Mouse (Mus musculus) forebrain, embryonic 13.5 days (tissue): ENCODE measurements around the gene Slc16a10. TPM values are rescaled to one million over a fixed set of nuclear protein-coding genes. Genes with fewer than 3 reads are reported as not detected.

ENCODE experiments used
- ATAC-seq: fragments of 200-750 bp; cut with Nextera tagmentation; 2 replicates; pipeline ENCODE4 v1.8.0; 2017
- H3K27ac ChIP-seq: fragments of 300-500 bp; sonication (generic); 2 replicates; pipeline ENCODE4 v1.5.1; 2015; ENCODE audit warnings: inconsistent platforms, mild to moderate bottlenecking, moderate library complexity
- H3K27me3 ChIP-seq: fragments of 300-500 bp; sonication (generic); 2 replicates; pipeline ENCODE4 v1.6.1; 2015; ENCODE audit warnings: mild to moderate bottlenecking, inconsistent platforms
- H3K36me3 ChIP-seq: fragments of 300-500 bp; sonication (generic); 2 replicates; pipeline ENCODE4 v1.6.1; 2015; ENCODE audit warnings: mild to moderate bottlenecking, inconsistent platforms; ENCODE audit not compliant: poor library complexity, severe bottlenecking
- H3K4me1 ChIP-seq: fragments of 300-500 bp; sonication (generic); 2 replicates; pipeline ENCODE4 v1.6.1; 2015; ENCODE audit warnings: inconsistent platforms
- H3K4me2 ChIP-seq: fragments of 300-500 bp; sonication (generic); 2 replicates; pipeline ENCODE4 v1.6.1; 2015; ENCODE audit warnings: inconsistent platforms, mild to moderate bottlenecking, moderate library complexity
- H3K4me3 ChIP-seq: fragments of 300-500 bp; sonication (generic); 2 replicates; pipeline ENCODE4 v1.5.1; 2015; ENCODE audit warnings: mild to moderate bottlenecking, inconsistent platforms
- H3K9ac ChIP-seq: fragments of 300-500 bp; sonication (generic); 2 replicates; pipeline ENCODE4 v1.6.1; 2015; ENCODE audit warnings: mild to moderate bottlenecking, inconsistent platforms
- H3K9me3 ChIP-seq: fragments of 300-500 bp; sonication (generic); replicated peaks from 2 replicates; pipeline ENCODE4 v1.6.1; 2016; ENCODE audit warnings: inconsistent platforms
- WGBS: fragments of 180-500 bp; shearing (Covaris S2); methylation state at CpG from one replicate; pipeline ENCODE4 v1.1.7; 2015; 5-methylcytosine and 5-hydroxymethylcytosine counted together
- polyA plus RNA-seq: library from polyadenylated mRNA; unstranded; fragments of >200 nt; fragmentation: Nextera tagmentation; extraction: Ambion mirVana; gene quantifications from 2 replicates; pipeline ENCODE4 v1.2.1, GENCODE M21; 2015

Slc16a10 gene
- polyA plus RNA-seq, 1 experiment from 2014 or later = 3.1 TPM

GRCm38 (mm10) chr10:40125200-40125599 lies 16.9 kb downstream of the Slc16a10 start:
- Histone ChIP-seq H3K4me3 (no peak overlapping the region), H3K9ac (no peak overlapping the region), H3K4me2 (no peak overlapping the region), H3K27me3 (no peaks in the 10 kb centered on the region), H3K27ac (no peak overlapping the region), H3K9me3 (no peaks in the 10 kb centered on the region), H3K36me3 (no peaks in the 10 kb centered on the region), H3K4me1 (no peaks in the 10 kb centered on the region)
- ATAC-seq = no peak
- WGBS = 89% methylated on average over 9 of the region's 9 CpGs

GRCm38 (mm10) chr10:40124570-40124969 lies 17.5 kb downstream of the Slc16a10 start:
- Histone ChIP-seq H3K27ac (no peak overlapping the region), H3K9me3 (no peaks in the 10 kb centered on the region), H3K9ac (no peak overlapping the region), H3K27me3 (no peaks in the 10 kb centered on the region), H3K4me2 (no peak overlapping the region), H3K4me1 (no peaks in the 10 kb centered on the region), H3K4me3 (no peak overlapping the region), H3K36me3 (no peaks in the 10 kb centered on the region)
- 83% methylated on average over 4 of the region's 4 CpGs for WGBS
- ATAC-seq = no peak

GRCm38 (mm10) chr10:40124096-40124495 lies 18.0 kb downstream of the Slc16a10 start:
- Histone ChIP-seq H3K9me3 (no peaks in the 10 kb centered on the region), H3K4me2 (no peak overlapping the region), H3K27me3 (no peaks in the 10 kb centered on the region), H3K4me3 (no peak overlapping the region), H3K4me1 (no peaks in the 10 kb centered on the region), H3K36me3 (no peaks in the 10 kb centered on the region), H3K27ac (no peak overlapping the region), H3K9ac (no peak overlapping the region)
- no peak for ATAC-seq
- WGBS = 76% methylated on average over 2 of the region's 2 CpGs

- ATAC-seq = no peak
- no peaks in the 10 kb centered on the region for H3K4me1 ChIP-seq
- WGBS = 79% methylated on average over 3 of the region's 3 CpGs
Measured at GRCm38 (mm10) chr10:40119466-40119865, 22.6 kb downstream of the Slc16a10 start.

GRCm38 (mm10) chr10:40118743-40119387 lies 23.2 kb downstream of the Slc16a10 start:
- H3K36me3 ChIP-seq = no peaks in the 10 kb centered on the region

More at GRCm38 (mm10) chr10:40119466-40119865, 22.6 kb downstream of the Slc16a10 start:
- no peak overlapping the region for H3K9ac ChIP-seq
- no peak overlapping the region for H3K4me3 ChIP-seq
- H3K9me3 ChIP-seq = no peaks in the 10 kb centered on the region
- no peak overlapping the region for H3K27ac ChIP-seq
- H3K36me3 ChIP-seq = no peaks in the 10 kb centered on the region
- no peaks in the 10 kb centered on the region for H3K27me3 ChIP-seq
- H3K4me2 ChIP-seq = no peak overlapping the region

DNA sequence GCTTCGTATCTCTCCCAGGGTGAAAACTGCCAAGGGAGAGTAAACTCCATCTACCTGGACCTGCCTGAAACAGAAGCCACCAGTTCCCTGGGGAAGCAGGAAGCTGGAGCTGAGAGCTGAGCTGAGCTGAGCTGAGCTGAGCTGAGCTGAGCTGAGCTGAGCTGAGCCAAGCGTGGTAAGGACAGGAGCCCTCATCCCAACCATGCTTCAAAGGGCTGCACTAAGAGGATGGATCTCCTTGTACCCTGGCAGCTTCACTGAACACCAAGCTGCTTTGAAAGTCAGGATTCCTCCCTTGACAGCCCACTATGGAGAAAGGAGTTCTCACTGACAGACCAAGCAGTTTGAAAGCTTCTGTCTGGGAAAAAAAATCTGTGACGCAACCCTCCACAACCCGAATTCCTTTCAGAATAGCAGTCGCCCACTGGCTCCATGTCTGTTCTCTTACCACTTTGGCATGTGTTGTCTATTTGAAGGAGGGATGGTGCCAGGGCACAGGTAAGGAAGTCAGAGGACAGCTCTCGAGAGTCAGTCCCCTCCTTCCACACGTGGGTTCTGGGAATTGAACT lies 28.5 kb downstream of the Slc16a10 start:
- H3K27ac ChIP-seq = no peak overlapping the region
- WGBS = 92% methylated on average over 7 of the region's 7 CpGs
- H3K4me2 ChIP-seq = no peak overlapping the region
- H3K4me1 ChIP-seq = no peaks in the 10 kb centered on the region
- H3K36me3 ChIP-seq = no peaks in the 10 kb centered on the region
- no peak overlapping the region for H3K4me3 ChIP-seq
- no peaks in the 10 kb centered on the region for H3K9me3 ChIP-seq
- no peak for ATAC-seq
- no peaks in the 10 kb centered on the region for H3K27me3 ChIP-seq
- no peak overlapping the region for H3K9ac ChIP-seq

More at GRCm38 (mm10) chr10:40118743-40119387, 23.2 kb downstream of the Slc16a10 start:
- Histone ChIP-seq H3K27me3 (no peaks in the 10 kb centered on the region), H3K27ac (no peak overlapping the region), H3K4me2 (no peak overlapping the region), H3K4me3 (no peak overlapping the region), H3K9me3 (no peaks in the 10 kb centered on the region), H3K4me1 (no peaks in the 10 kb centered on the region), H3K9ac (no peak overlapping the region)
- 91% methylated on average over 5 of the region's 5 CpGs for WGBS
- ATAC-seq = no peak

- no peaks in the 10 kb centered on the region for H3K4me1 ChIP-seq
- no peak overlapping the region for H3K27ac ChIP-seq
- H3K27me3 ChIP-seq = no peaks in the 10 kb centered on the region
- H3K9ac ChIP-seq = no peak overlapping the region
- H3K4me3 ChIP-seq = no peak overlapping the region
- no peaks in the 10 kb centered on the region for H3K36me3 ChIP-seq
- WGBS = 85% methylated on average over 10 of the region's 10 CpGs
- no peak overlapping the region for H3K4me2 ChIP-seq
- no peak for ATAC-seq
- no peaks in the 10 kb centered on the region for H3K9me3 ChIP-seq
Measured at GRCm38 (mm10) chr10:40112256-40112655, 29.8 kb downstream of the Slc16a10 start.

DNA sequence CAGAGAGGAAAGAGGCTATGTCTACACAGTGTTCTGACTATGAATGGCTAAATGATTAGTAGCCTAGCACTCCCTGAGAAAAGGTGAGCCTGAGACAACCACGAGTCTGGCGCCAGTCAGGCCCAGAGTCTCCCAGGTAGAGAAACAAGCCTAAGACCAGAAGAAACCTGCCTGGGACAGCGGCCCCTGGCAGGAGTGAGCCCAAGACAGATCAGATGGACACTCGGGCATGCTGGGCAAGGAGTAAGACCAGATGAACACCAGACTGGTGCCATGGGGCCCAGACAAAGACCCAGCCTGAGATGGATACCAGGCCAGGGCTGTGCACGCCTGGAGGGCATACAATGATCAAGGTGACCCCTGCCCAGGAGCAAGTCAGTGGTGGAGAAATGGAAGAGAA lies 32.5 kb downstream of the Slc16a10 start:
- Histone ChIP-seq H3K4me3 (no peak overlapping the region), H3K9ac (no peak overlapping the region), H3K36me3 (no peaks in the 10 kb centered on the region), H3K4me1 (no peaks in the 10 kb centered on the region), H3K27me3 (no peaks in the 10 kb centered on the region), H3K4me2 (no peak overlapping the region), H3K27ac (no peak overlapping the region), H3K9me3 (no peaks in the 10 kb centered on the region)
- 82% methylated on average over 5 of the region's 5 CpGs for WGBS
- ATAC-seq = no peak

DNA sequence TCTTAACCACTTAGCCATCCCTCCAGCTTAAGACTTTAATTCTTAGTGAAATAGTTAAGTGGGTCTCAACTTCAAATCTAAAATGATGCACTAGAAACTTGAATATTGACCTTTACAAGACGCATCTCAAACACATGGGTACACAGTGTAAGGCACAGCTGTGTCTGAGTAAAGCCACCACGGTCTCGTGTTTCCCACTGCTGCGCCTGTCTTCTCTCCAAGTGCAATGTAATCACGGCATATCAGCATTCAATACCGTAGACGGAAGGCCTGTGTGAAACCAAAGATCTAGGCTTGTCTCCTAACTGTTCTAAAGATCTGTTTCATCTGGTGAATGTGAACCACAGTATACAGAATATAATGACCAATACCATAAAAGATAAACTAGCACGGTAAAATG lies 33.1 kb downstream of the Slc16a10 start:
- Histone ChIP-seq H3K27ac (no peak overlapping the region), H3K4me1 (no peaks in the 10 kb centered on the region), H3K4me2 (no peak overlapping the region), H3K9me3 (no peaks in the 10 kb centered on the region), H3K27me3 (no peaks in the 10 kb centered on the region), H3K36me3 (no peaks in the 10 kb centered on the region), H3K4me3 (no peak overlapping the region), H3K9ac (no peak overlapping the region)
- no peak for ATAC-seq
- 91% methylated on average over 8 of the region's 8 CpGs for WGBS

- H3K36me3 ChIP-seq = no peaks in the 10 kb centered on the region
- no peaks in the 10 kb centered on the region for H3K27me3 ChIP-seq
- no peak overlapping the region for H3K4me3 ChIP-seq
- 94% methylated on average over 1 of the region's 1 CpGs for WGBS
- ATAC-seq = no peak
- no peak overlapping the region for H3K4me2 ChIP-seq
- H3K9ac ChIP-seq = no peak overlapping the region
- H3K4me1 ChIP-seq = no peaks in the 10 kb centered on the region
- H3K9me3 ChIP-seq = no peaks in the 10 kb centered on the region
- no peak overlapping the region for H3K27ac ChIP-seq
Measured at GRCm38 (mm10) chr10:40107995-40108394, 34.1 kb downstream of the Slc16a10 start.

- H3K36me3 ChIP-seq = no peaks in the 10 kb centered on the region
- no peak for ATAC-seq
- H3K4me1 ChIP-seq = no peaks in the 10 kb centered on the region
- 85% methylated on average over 1 of the region's 1 CpGs for WGBS
- no peaks in the 10 kb centered on the region for H3K9me3 ChIP-seq
- no peaks in the 10 kb centered on the region for H3K27me3 ChIP-seq
- no peak overlapping the region for H3K27ac ChIP-seq
- H3K9ac ChIP-seq = no peak overlapping the region
- H3K4me3 ChIP-seq = no peak overlapping the region
- no peak overlapping the region for H3K4me2 ChIP-seq
Measured at GRCm38 (mm10) chr10:40105174-40105573, 36.9 kb downstream of the Slc16a10 start.

GRCm38 (mm10) chr10:40103790-40104189 lies 38.3 kb downstream of the Slc16a10 start:
- no peak for ATAC-seq
- Histone ChIP-seq H3K27me3 (no peaks in the 10 kb centered on the region), H3K4me3 (no peak overlapping the region), H3K4me2 (no peak overlapping the region), H3K9me3 (no peaks in the 10 kb centered on the region), H3K27ac (no peak overlapping the region), H3K4me1 (no peaks in the 10 kb centered on the region), H3K9ac (no peak overlapping the region), H3K36me3 (no peaks in the 10 kb centered on the region)
- WGBS = 68% methylated on average over 5 of the region's 5 CpGs

DNA sequence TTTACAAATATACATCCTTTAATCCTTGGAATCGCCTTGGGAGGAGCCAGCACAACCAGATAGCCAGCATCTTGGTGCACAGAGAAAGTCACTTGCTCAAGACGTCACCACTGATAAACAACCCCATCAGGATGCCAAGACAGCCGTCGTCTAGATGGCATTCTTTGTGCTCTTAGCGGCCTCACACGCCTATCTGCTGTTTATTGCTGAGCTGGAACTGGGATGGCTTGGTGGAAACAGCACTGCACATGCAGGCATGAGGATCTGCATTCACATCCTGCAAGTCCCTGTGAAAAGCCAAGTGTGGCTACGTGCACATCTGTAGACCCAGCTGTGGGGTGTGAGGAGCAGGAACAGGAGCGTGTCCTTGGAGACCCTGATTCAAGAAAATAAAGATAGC lies 39.1 kb downstream of the Slc16a10 start:
- Histone ChIP-seq H3K9ac (no peak overlapping the region), H3K36me3 (no peaks in the 10 kb centered on the region), H3K27me3 (no peaks in the 10 kb centered on the region), H3K4me2 (no peak overlapping the region), H3K9me3 (no peaks in the 10 kb centered on the region), H3K4me1 (no peaks in the 10 kb centered on the region), H3K27ac (no peak overlapping the region), H3K4me3 (no peak overlapping the region)
- 75% methylated on average over 8 of the region's 8 CpGs for WGBS
- ATAC-seq = no peak
